Mouse (Mus musculus) cerebellum, adult (tissue): ENCODE results near the gene Npy2r.

Experiments
- ATAC-seq: cut with Nextera tagmentation; 2 replicates; pipeline ENCODE4 v1.9.2; 2017; ENCODE audit warnings: mild to moderate bottlenecking, moderate library complexity, mixed read lengths; ENCODE audit not compliant: insufficient number of reproducible peaks, low FRiP score, low TSS enrichment

The Npy2r gene

GRCm38 (mm10) chr3:82547908-82548721, at the start of gene Npy2r:
Gene Npy2r, minus strand, starts transcription at chr3:82548084.
- ATAC-seq: peak; percentile 71

GRCm38 (mm10) chr3:82557786-82558185, 9.9 kb upstream of the Npy2r start:
- no peak for ATAC-seq

- no peak for ATAC-seq
These were observed 8.5 kb upstream of the Npy2r start for GRCm38 (mm10) chr3:82556311-82556828.

GRCm38 (mm10) chr3:82549932-82550331, 2.0 kb upstream of the Npy2r start:
- ATAC-seq: no peak

- no peak for ATAC-seq
These were observed 869 bp upstream of the Npy2r start for GRCm38 (mm10) chr3:82548753-82549152.

GRCm38 (mm10) chr3:82541449-82541848, 6.4 kb downstream of the Npy2r start:
- no peak for ATAC-seq

- no peak for ATAC-seq
These were observed 7.9 kb downstream of the Npy2r start for GRCm38 (mm10) chr3:82539951-82540350.

- ATAC-seq: no peak
These were observed 23.1 kb downstream of the Npy2r start for GRCm38 (mm10) chr3:82524792-82525191.

GRCm38 (mm10) chr3:82498006-82498405, 49.9 kb downstream of the Npy2r start:
- ATAC-seq: no peak
